Mouse (Mus musculus): ENCODE results near the gene Eif2ak1. TPM values are rescaled to one million over a fixed set of nuclear protein-coding genes. Genes with fewer than 3 reads are reported as not detected.

Gene Eif2ak1
- polyA plus RNA-seq, 1 experiment from 2014 or later: 48.4 TPM

- Histone ChIP-seq H3K36me3 (peaks cover 37% of the 10 kb centered on the region), H3K4me1 (replicated peaks) (peaks cover 11% of the 10 kb centered on the region), H3K4me3 (no peak overlapping the region), H3K27me3 (ENCODE audit: insufficient read depth, poor library complexity, severe bottlenecking) (no peaks in the 10 kb centered on the region), H3K9me3 (no peaks in the 10 kb centered on the region), H3K27ac (no peak overlapping the region)
- 88% methylated on average over 1 of the region's 1 CpGs for WGBS
- no peak for DNase-seq (ENCODE audit: low spot score)
These were observed 116.3 kb downstream of the Eif2ak1 start for GRCm38 (mm10) chr5:143933875-143934274.

GRCm38 (mm10) chr5:143936156-143936555, 118.6 kb downstream of the Eif2ak1 start:
- Histone ChIP-seq H3K36me3 (peaks cover 14% of the 10 kb centered on the region), H3K27ac (no peak overlapping the region), H3K4me1 (replicated peaks) (peaks cover 11% of the 10 kb centered on the region), H3K9me3 (0 out of 2 replicates have a peak, but pooled peaks cover 5% of the 10 kb centered on the region), H3K4me3 (no peak overlapping the region), H3K27me3 (ENCODE audit: insufficient read depth, poor library complexity, severe bottlenecking) (no peaks in the 10 kb centered on the region)
- 90% methylated on average over 9 of the region's 9 CpGs for WGBS
- no peak for DNase-seq (ENCODE audit: low spot score)

GRCm38 (mm10) chr5:143941588-143941987, 124.0 kb downstream of the Eif2ak1 start:
- H3K27ac ChIP-seq: no peak overlapping the region
- no peak overlapping the region for H3K4me3 ChIP-seq
- no peaks in the 10 kb centered on the region for H3K36me3 ChIP-seq
- H3K27me3 ChIP-seq (ENCODE audit: insufficient read depth, poor library complexity, severe bottlenecking): no peaks in the 10 kb centered on the region
- peaks cover 3% of the 10 kb centered on the region; the same call in 1 of the 2 replicates for H3K4me1 ChIP-seq (replicated peaks)
- H3K9me3 ChIP-seq: 0 out of 2 replicates have a peak, but pooled peaks cover 5% of the 10 kb centered on the region
- 21% methylated on average over 10 of the region's 10 CpGs for WGBS
- DNase-seq (ENCODE audit: low spot score): no peak

GRCm38 (mm10) chr5:143943231-143944125, 125.9 kb downstream of the Eif2ak1 start:
- Histone ChIP-seq H3K9me3 (0 out of 2 replicates have a peak, but pooled peaks cover 5% of the 10 kb centered on the region), H3K4me3 (no peak overlapping the region), H3K27ac (no peak overlapping the region), H3K27me3 (ENCODE audit: insufficient read depth, poor library complexity, severe bottlenecking) (no peaks in the 10 kb centered on the region), H3K4me1 (replicated peaks) (peaks cover 3% of the 10 kb centered on the region; the same call in 1 of the 2 replicates), H3K36me3 (no peaks in the 10 kb centered on the region)
- WGBS: 89% methylated on average over 14 of the region's 14 CpGs
- DNase-seq (ENCODE audit: low spot score): no peak

GRCm38 (mm10) chr5:143948361-143948760, 130.8 kb downstream of the Eif2ak1 start:
- Histone ChIP-seq H3K36me3 (no peaks in the 10 kb centered on the region), H3K9me3 (no peaks in the 10 kb centered on the region), H3K4me1 (replicated peaks) (no peaks in the 10 kb centered on the region), H3K27ac (no peak overlapping the region), H3K27me3 (ENCODE audit: insufficient read depth, poor library complexity, severe bottlenecking) (no peaks in the 10 kb centered on the region), H3K4me3 (no peak overlapping the region)
- 88% methylated on average over 12 of the region's 12 CpGs for WGBS
- DNase-seq (ENCODE audit: low spot score): no peak

- H3K9me3 ChIP-seq: no peaks in the 10 kb centered on the region
- 43% methylated on average over 5 of the region's 5 CpGs for WGBS
- H3K4me3 ChIP-seq: no peak overlapping the region
- no peak for DNase-seq (ENCODE audit: low spot score)
- H3K27ac ChIP-seq: no peak overlapping the region
- no peaks in the 10 kb centered on the region for H3K27me3 ChIP-seq (ENCODE audit: insufficient read depth, poor library complexity, severe bottlenecking)
- H3K36me3 ChIP-seq: no peaks in the 10 kb centered on the region
- no peaks in the 10 kb centered on the region for H3K4me1 ChIP-seq (replicated peaks)
These were observed 132.4 kb downstream of the Eif2ak1 start for GRCm38 (mm10) chr5:143950016-143950415.

Other genes with a start within 250 kb of the Eif2ak1 start
- gene Cyth3, start 195.3 kb upstream of the Eif2ak1 start, polyA plus RNA-seq (2016; fragmentation: Nextera tagmentation; extraction: Ambion mirVana): 33.6 and 36.4 TPM in 2 replicates
- gene Usp42, start 85.5 kb upstream of the Eif2ak1 start, polyA plus RNA-seq (2016; fragmentation: Nextera tagmentation; extraction: Ambion mirVana): 27.0 and 28.4 TPM in 2 replicates
- 0.32 and 0.37 TPM in 2 replicates for gene Ankrd61, start 79.9 kb downstream of the Eif2ak1 start, polyA plus RNA-seq (2016; fragmentation: Nextera tagmentation; extraction: Ambion mirVana)
- gene Aimp2, start 92.1 kb downstream of the Eif2ak1 start, polyA plus RNA-seq (2016; fragmentation: Nextera tagmentation; extraction: Ambion mirVana): 127 and 134 TPM in 2 replicates
- gene Pms2, start 92.2 kb downstream of the Eif2ak1 start, polyA plus RNA-seq (2016; fragmentation: Nextera tagmentation; extraction: Ambion mirVana): 30.7 and 35.8 TPM in 2 replicates
- gene Gm42421, start 110.4 kb downstream of the Eif2ak1 start, polyA plus RNA-seq (2016; fragmentation: Nextera tagmentation; extraction: Ambion mirVana): 0.56 and 0.77 TPM in 2 replicates
- 1.1 and 1.3 TPM in 2 replicates for gene Rsph10b, start 115.2 kb downstream of the Eif2ak1 start, polyA plus RNA-seq (2016; fragmentation: Nextera tagmentation; extraction: Ambion mirVana)
- gene Ccz1, start 197.1 kb downstream of the Eif2ak1 start, polyA plus RNA-seq (2016; fragmentation: Nextera tagmentation; extraction: Ambion mirVana): 94.2 and 95.5 TPM in 2 replicates
- not detected in 2 replicates for gene Ocm, start 208.9 kb downstream of the Eif2ak1 start, polyA plus RNA-seq (2016; fragmentation: Nextera tagmentation; extraction: Ambion mirVana)

All from hindbrain, embryonic 10.5 days (tissue).